Mouse (Mus musculus) liver, embryonic 12.5 days (tissue): ENCODE measurements around the gene Mpped2. TPM values are rescaled to one million over a fixed set of nuclear protein-coding genes. Genes with fewer than 3 reads are reported as not detected.
A peak's percentile ranks its signal among the peaks of the same experiment; 100 is the strongest.

Experiments
- ATAC-seq: fragments of 200-750 bp; cut with Nextera tagmentation; 2 replicates; pipeline ENCODE4 v1.8.0; 2017; ENCODE audit warnings: moderate number of reproducible peaks, mild to moderate bottlenecking, moderate library complexity
- H3K27ac ChIP-seq: fragments of 300-500 bp; sonication (generic); 2 replicates; pipeline ENCODE4 v1.5.1; 2016; ENCODE audit warnings: mild to moderate bottlenecking
- H3K27me3 ChIP-seq: fragments of 300-500 bp; sonication (generic); replicated peaks from 2 replicates; pipeline ENCODE4 v1.6.1; 2016; ENCODE audit warnings: mild to moderate bottlenecking, moderate library complexity
- H3K36me3 ChIP-seq: fragments of 300-500 bp; sonication (generic); 2 replicates; pipeline ENCODE4 v1.6.1; 2016; ENCODE audit warnings: mild to moderate bottlenecking, moderate library complexity
- H3K4me1 ChIP-seq: fragments of 300-500 bp; sonication (generic); 2 replicates; pipeline ENCODE4 v1.6.1; 2016
- H3K4me2 ChIP-seq: fragments of 300-500 bp; sonication (generic); 2 replicates; pipeline ENCODE4 v1.6.1; 2016; ENCODE audit warnings: mild to moderate bottlenecking, moderate library complexity
- H3K4me3 ChIP-seq: fragments of 300-500 bp; sonication (generic); 2 replicates; pipeline ENCODE4 v1.5.1; 2016; ENCODE audit warnings: mild to moderate bottlenecking, moderate library complexity
- H3K9ac ChIP-seq: fragments of 300-500 bp; sonication (generic); 2 replicates; pipeline ENCODE4 v1.6.1; 2016; ENCODE audit warnings: mild to moderate bottlenecking, moderate library complexity
- H3K9me3 ChIP-seq: fragments of 300-500 bp; sonication (generic); replicated peaks from 2 replicates; pipeline ENCODE4 v1.6.1; 2016; ENCODE audit warnings: mild to moderate bottlenecking, moderate library complexity
- WGBS: fragments of 180-500 bp; shearing (Covaris S2); methylation state at CpG from one replicate; pipeline ENCODE4 v1.1.7; 2016; ENCODE audit not compliant: insufficient replicate concordance; 5-methylcytosine and 5-hydroxymethylcytosine counted together
- polyA plus RNA-seq: library from polyadenylated mRNA; unstranded; fragments of >200 nt; fragmentation: Nextera tagmentation; extraction: Ambion mirVana; gene quantifications from 2 replicates; pipeline ENCODE4 v1.2.1, GENCODE M21; 2016

Mpped2 gene
- polyA plus RNA-seq, 1 experiment from 2014 or later = 5.3 TPM

DNA sequence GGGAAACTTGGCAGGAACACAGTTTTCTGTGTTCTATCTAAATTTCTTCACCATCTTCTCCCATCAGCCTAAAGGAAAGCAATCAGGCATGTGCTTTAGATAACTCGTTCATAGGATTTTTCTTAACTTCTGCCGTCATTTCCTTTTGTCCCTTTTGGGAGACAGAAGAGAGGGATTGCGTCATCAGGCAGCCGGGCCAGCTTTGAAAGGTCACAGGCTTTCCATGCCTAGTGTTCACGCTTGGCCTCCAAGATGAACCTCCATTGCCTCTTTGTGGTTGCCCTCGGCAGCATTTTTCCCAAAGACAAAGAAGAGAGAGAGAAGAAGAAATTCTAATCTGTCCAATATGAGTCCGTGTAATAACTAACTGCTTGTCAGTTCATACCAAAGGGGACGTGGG is 95.0 kb downstream of the Mpped2 start:
- H3K27me3 ChIP-seq = no peaks in the 10 kb centered on the region
- H3K27ac ChIP-seq = no peak overlapping the region
- no peaks in the 10 kb centered on the region for H3K9me3 ChIP-seq
- peaks cover 9% of the 10 kb centered on the region; the same call in 1 of the 2 replicates for H3K4me1 ChIP-seq
- H3K36me3 ChIP-seq = no peaks in the 10 kb centered on the region
- no peak overlapping the region for H3K4me3 ChIP-seq
- no peak overlapping the region for H3K4me2 ChIP-seq
- H3K9ac ChIP-seq = no peak overlapping the region
- 46% methylated on average over 8 of the region's 8 CpGs for WGBS
- no peak for ATAC-seq

DNA sequence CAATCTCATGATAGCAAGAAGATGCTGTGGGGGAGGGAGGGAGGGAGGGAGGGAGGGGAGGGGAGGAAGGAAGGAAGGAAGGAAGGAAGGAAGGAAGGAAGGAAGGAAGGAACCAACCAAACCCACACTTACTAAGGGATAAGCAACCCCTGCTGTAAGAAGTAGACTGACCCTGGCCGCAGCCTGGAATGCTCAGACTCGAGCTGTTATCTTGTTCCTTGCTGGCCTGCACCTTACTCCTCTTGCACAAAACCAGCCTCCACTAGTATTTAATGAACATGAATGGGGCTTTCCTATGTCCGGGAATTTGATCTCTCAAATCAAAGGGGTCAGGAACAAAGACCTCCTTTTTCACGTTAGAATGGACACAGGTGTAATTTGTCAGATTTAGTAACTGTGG is 95.5 kb downstream of the Mpped2 start:
- H3K27me3 ChIP-seq = no peaks in the 10 kb centered on the region
- H3K36me3 ChIP-seq = no peaks in the 10 kb centered on the region
- H3K4me1 ChIP-seq = peaks cover 9% of the 10 kb centered on the region; the same call in 1 of the 2 replicates
- no peak overlapping the region for H3K4me3 ChIP-seq
- 58% methylated on average over 4 of the region's 4 CpGs for WGBS
- no peak for ATAC-seq
- H3K27ac ChIP-seq = no peak overlapping the region
- no peak overlapping the region for H3K4me2 ChIP-seq
- no peaks in the 10 kb centered on the region for H3K9me3 ChIP-seq
- no peak overlapping the region for H3K9ac ChIP-seq

DNA sequence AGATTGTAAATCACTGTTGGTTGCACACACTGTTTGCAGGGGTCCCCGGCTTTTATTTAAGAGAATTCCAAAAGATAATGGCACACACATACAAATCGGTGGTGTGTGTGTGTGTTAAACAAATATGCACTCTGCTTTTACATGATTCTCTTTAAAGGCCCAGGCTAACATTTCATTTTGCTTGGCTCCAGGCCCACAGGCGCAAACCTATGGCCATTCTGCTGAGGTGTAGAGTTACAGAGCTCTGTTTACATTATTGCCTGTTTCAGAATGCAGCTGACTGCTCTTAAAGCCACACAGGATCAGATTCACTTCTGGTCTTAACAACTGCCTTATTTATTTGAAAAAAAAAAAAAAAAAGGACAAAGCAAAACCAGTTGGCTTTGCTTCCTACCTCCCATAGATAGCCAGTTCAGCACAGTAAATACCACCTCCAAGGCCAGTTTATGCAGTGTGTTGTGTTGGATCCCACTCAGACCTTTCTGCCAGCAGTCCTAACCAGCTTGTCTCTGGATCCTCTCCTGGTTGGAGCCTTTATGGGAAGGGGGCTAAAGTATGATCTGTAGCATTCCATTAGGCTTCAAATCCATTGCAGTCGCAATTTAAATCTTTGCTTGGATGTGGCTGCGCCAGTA is 96.7 kb downstream of the Mpped2 start:
- no peak overlapping the region for H3K27ac ChIP-seq
- no peaks in the 10 kb centered on the region for H3K36me3 ChIP-seq
- no peak overlapping the region for H3K4me3 ChIP-seq
- 59% methylated on average over 5 of the region's 5 CpGs for WGBS
- no peaks in the 10 kb centered on the region for H3K9me3 ChIP-seq
- 0 out of 2 replicates have a peak, but pooled peaks have one; percentile 32 for ATAC-seq
- peaks cover 9% of the 10 kb centered on the region; the same call in 1 of the 2 replicates for H3K4me1 ChIP-seq
- no peaks in the 10 kb centered on the region for H3K27me3 ChIP-seq
- H3K4me2 ChIP-seq = no peak overlapping the region
- H3K9ac ChIP-seq = no peak overlapping the region

DNA sequence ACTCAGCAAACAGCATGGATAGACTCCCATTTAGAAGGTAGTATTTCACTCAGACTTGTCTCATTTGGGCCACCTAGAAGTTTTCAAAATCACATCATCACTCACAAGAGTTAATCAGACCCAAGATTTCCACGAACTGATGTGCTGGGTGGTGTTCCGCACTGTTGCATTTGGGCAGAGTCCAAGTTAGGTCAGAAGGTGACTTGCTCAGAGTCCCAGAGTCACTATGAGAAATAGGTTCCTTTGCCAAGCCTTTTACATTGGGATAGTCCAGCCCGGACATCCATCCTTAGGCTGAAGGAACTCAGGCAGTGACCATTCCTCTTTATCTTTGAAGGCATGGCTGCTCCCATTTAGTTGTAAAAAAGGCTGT is 97.2 kb downstream of the Mpped2 start:
- ATAC-seq = no peak
- H3K27me3 ChIP-seq = no peaks in the 10 kb centered on the region
- no peaks in the 10 kb centered on the region for H3K9me3 ChIP-seq
- H3K36me3 ChIP-seq = no peaks in the 10 kb centered on the region
- no peak overlapping the region for H3K4me3 ChIP-seq
- H3K4me2 ChIP-seq = no peak overlapping the region
- 72% methylated on average over 3 of the region's 3 CpGs for WGBS
- H3K9ac ChIP-seq = no peak overlapping the region
- peaks cover 9% of the 10 kb centered on the region; the same call in 1 of the 2 replicates for H3K4me1 ChIP-seq
- H3K27ac ChIP-seq = no peak overlapping the region

DNA sequence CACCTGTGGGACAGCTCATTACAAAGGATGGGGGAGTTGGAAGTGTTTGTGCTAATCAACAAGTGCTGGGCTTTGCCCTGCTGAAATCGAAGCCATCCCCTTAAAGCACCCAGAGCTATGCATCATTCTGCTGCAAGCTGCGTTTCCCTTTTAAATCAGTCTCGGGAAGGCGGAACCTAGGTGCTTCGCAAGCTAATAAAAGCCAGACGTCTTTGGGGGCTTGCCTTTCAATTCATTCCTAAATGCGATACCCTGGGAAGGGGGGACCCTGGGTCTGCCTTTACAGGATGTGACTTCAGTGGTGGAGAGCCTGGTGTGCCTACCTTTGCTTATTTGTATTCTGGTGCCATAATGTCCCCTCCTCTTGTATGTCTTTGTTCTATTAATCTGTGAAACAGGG is 103.2 kb downstream of the Mpped2 start:
- no peak overlapping the region for H3K4me3 ChIP-seq
- H3K36me3 ChIP-seq = no peaks in the 10 kb centered on the region
- ATAC-seq = no peak
- no peaks in the 10 kb centered on the region for H3K4me1 ChIP-seq
- no peaks in the 10 kb centered on the region for H3K9me3 ChIP-seq
- no peaks in the 10 kb centered on the region for H3K27me3 ChIP-seq
- H3K27ac ChIP-seq = no peak overlapping the region
- no peak overlapping the region for H3K4me2 ChIP-seq
- H3K9ac ChIP-seq = no peak overlapping the region
- 56% methylated on average over 7 of the region's 7 CpGs for WGBS

DNA sequence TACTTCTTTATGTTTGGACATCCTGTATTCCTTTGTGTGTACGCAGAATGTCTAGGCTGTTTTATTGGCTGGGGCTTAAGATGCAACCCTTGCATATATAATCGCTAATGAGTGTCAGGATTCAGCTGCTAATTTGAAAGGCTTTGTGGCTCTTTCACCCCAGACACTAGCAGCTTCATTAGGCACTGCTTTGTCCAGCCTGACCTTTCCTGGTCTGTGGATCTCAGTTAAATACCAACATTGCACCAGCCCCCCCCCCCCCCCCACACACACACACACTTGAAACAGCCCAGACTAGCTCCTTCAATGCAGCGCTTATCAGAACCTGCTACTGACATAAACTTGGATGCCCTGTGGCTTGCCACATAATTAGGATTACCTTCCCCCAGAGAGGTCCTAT is 104.8 kb downstream of the Mpped2 start:
- no peaks in the 10 kb centered on the region for H3K27me3 ChIP-seq
- no peak overlapping the region for H3K4me2 ChIP-seq
- 62% methylated on average over 3 of the region's 3 CpGs for WGBS

DNA sequence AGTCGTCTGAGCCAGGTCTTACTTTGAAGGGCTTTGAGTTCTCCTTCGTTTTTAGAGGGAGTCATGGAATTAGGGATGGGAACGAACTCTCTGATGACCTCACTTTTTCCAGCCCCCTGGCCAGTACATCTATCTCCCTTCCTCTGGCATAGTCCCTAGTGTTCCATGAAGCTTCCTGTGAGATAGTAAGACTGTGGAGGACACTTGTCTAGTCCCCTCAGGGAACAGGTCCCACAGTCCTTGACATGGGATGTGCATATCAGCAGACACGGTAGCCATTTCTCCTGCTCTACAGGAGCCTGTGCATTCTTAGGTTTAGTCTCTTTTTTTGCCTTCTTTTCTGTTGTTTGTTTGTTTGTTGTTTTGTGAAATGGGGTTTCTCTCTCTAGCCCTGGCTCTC is 105.8 kb downstream of the Mpped2 start:
- H3K4me3 ChIP-seq = no peak overlapping the region
- no peaks in the 10 kb centered on the region for H3K36me3 ChIP-seq
- 39% methylated on average over 4 of the region's 4 CpGs for WGBS
- H3K9me3 ChIP-seq = no peaks in the 10 kb centered on the region
- no peak overlapping the region for H3K27ac ChIP-seq
- no peak overlapping the region for H3K9ac ChIP-seq
- H3K4me2 ChIP-seq = no peak overlapping the region
- no peak for ATAC-seq
- H3K27me3 ChIP-seq = no peaks in the 10 kb centered on the region
- no peaks in the 10 kb centered on the region for H3K4me1 ChIP-seq

More for the DNA sequence above, 104.8 kb downstream of the Mpped2 start:
- no peaks in the 10 kb centered on the region for H3K36me3 ChIP-seq
- no peak overlapping the region for H3K27ac ChIP-seq
- H3K4me3 ChIP-seq = no peak overlapping the region
- no peaks in the 10 kb centered on the region for H3K9me3 ChIP-seq
- no peak overlapping the region for H3K9ac ChIP-seq
- no peak for ATAC-seq
- no peaks in the 10 kb centered on the region for H3K4me1 ChIP-seq

DNA sequence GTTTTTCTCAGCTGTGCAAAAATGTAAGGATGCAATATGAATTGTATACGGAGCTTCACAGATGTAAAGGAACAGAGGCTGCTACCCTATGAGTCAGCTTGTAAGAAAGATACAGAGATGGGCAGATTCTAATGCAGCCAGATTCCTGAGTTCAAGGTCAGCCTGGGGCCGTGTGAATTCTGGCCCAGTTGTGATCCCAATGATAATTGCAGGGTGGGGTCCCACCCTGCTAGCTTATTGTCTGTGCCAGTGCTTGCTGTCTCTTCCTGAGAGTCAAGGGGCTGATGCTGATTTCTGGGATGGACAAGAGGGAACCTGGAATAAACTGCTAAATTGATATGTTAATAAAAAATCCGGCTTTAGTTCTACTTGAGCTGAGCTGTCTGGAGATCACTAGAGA is 122.8 kb downstream of the Mpped2 start:
- H3K4me3 ChIP-seq = no peak overlapping the region
- no peaks in the 10 kb centered on the region for H3K36me3 ChIP-seq
- no peak overlapping the region for H3K9ac ChIP-seq
- H3K4me1 ChIP-seq = no peaks in the 10 kb centered on the region
- H3K27ac ChIP-seq = no peak overlapping the region
- H3K27me3 ChIP-seq = no peaks in the 10 kb centered on the region
- H3K9me3 ChIP-seq = no peaks in the 10 kb centered on the region
- H3K4me2 ChIP-seq = no peak overlapping the region
- no peak for ATAC-seq
- WGBS = 74% methylated on average over 3 of the region's 3 CpGs

DNA sequence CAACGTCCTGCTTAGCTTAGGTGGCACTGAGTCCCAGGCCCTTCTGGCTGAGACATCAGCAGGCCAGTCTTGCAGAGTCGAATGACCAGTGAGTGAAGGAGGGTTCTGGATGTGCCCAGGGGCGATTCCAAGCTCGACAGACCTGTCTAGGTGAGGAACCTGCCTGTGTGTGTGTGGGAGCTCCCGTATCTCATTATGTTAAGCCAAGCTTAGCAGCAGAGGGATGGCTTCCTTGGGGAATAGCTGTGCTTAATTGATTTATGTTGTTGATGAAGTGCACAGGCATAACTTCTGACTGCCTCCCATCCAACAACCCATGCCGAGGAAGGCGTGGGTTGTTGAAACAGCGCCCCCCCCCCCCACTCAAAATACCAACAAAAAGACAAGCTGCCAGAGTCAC is 128.2 kb downstream of the Mpped2 start:
- H3K4me1 ChIP-seq = no peaks in the 10 kb centered on the region
- H3K4me2 ChIP-seq = no peak overlapping the region
- H3K27me3 ChIP-seq = no peaks in the 10 kb centered on the region
- H3K9ac ChIP-seq = no peak overlapping the region
- no peaks in the 10 kb centered on the region for H3K9me3 ChIP-seq
- 71% methylated on average over 8 of the region's 8 CpGs for WGBS
- no peak overlapping the region for H3K27ac ChIP-seq
- ATAC-seq = no peak
- no peaks in the 10 kb centered on the region for H3K36me3 ChIP-seq
- no peak overlapping the region for H3K4me3 ChIP-seq

DNA sequence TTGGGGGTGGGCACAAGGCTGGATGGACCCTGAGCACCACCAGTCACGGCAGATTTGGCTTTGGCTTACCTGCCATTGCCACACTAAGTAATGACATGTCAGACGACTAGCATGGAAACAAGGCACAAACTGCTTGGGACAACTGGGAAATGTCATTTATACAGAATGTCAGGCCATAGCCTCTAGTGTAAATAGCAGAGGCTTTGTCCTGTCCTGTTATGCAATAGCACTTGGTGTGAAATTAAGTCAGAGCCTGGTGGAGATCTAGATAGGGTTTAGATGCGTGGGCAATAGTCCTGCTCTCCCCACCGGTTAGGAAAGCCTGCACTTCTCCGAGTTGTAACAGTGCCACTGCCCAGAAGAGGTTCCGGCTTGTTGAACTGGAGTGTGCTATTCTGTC is 128.8 kb downstream of the Mpped2 start:
- H3K36me3 ChIP-seq = no peaks in the 10 kb centered on the region
- no peak for ATAC-seq
- WGBS = 61% methylated on average over 6 of the region's 6 CpGs
- H3K4me1 ChIP-seq = no peaks in the 10 kb centered on the region
- no peak overlapping the region for H3K27ac ChIP-seq
- H3K4me3 ChIP-seq = no peak overlapping the region
- H3K27me3 ChIP-seq = no peaks in the 10 kb centered on the region
- no peak overlapping the region for H3K9ac ChIP-seq
- no peaks in the 10 kb centered on the region for H3K9me3 ChIP-seq
- no peak overlapping the region for H3K4me2 ChIP-seq

DNA sequence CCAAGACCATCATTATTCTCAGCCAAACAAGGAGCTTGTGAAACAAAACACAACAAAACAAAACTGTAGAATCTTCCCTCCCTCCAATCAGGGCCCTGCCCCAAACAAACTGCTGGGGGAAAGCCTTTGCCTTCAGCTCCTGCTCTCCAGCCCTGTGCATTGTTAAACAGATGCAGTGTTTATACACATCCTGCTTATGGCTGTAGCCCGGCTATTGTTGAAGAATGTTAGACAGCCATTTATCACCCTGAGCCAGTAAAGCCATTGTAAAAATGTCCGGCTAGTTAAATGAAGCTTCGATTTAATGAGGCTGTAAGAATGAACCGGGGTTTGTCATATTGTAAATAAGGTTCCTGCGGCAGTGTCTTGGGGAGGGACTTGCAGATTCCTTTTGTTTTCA is 129.5 kb downstream of the Mpped2 start:
- Histone ChIP-seq H3K4me2 (no peak overlapping the region), H3K27ac (no peak overlapping the region), H3K9ac (no peak overlapping the region), H3K36me3 (no peaks in the 10 kb centered on the region), H3K4me3 (no peak overlapping the region), H3K27me3 (no peaks in the 10 kb centered on the region), H3K4me1 (no peaks in the 10 kb centered on the region), H3K9me3 (no peaks in the 10 kb centered on the region)
- no peak for ATAC-seq
- WGBS = 46% methylated on average over 5 of the region's 5 CpGs

DNA sequence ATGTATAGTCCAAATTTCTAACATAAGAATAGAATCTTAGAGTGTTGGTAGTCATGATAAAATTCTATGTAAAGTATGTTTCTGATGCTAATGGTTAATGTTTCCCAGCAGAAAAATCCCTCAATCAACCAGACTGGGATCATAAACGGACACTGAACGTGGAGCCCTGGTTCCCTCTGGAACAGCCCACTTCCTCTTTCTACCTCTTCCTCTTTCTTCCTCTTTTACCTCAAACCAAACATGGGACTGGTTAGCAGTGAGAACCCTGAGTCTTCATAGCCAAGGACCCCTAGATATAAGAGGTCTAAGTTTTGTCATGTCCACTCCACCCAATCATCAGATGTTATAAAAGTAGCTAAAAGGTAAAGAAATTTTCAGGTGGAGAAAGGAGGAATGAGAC is 132.4 kb downstream of the Mpped2 start:
- peaks cover 4% of the 10 kb centered on the region; the same call in 1 of the 2 replicates for H3K4me1 ChIP-seq
- no peaks in the 10 kb centered on the region for H3K9me3 ChIP-seq
- H3K27me3 ChIP-seq = no peaks in the 10 kb centered on the region
- H3K9ac ChIP-seq = no peak overlapping the region
- no peak overlapping the region for H3K4me2 ChIP-seq
- no peak overlapping the region for H3K4me3 ChIP-seq
- ATAC-seq = no peak
- H3K36me3 ChIP-seq = no peaks in the 10 kb centered on the region
- H3K27ac ChIP-seq = no peak overlapping the region
- WGBS = 11% methylated on average over 2 of the region's 2 CpGs

DNA sequence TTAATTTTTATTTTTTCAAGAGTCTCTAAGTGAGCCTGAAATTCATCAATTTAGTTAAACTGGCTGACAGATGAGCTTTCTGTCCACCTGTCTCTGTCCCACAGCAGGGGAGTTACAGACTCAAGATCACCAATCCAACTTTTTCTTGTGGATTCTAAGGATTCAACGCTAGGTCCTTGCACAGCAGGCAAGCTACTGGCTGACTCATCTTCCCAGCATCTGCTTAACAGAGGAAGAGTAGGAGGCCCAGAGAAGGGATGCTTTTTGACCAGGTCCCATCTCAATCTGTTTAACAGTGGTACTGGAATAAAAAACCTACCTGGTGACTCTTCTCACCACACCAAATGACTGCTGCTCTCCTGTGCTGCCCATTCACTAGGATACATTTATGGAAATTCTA is 133.0 kb downstream of the Mpped2 start:
- Histone ChIP-seq H3K27ac (no peak overlapping the region), H3K4me3 (no peak overlapping the region), H3K27me3 (no peaks in the 10 kb centered on the region), H3K9me3 (no peaks in the 10 kb centered on the region), H3K9ac (no peak overlapping the region), H3K4me1 (peaks cover 4% of the 10 kb centered on the region; the same call in 1 of the 2 replicates), H3K36me3 (no peaks in the 10 kb centered on the region), H3K4me2 (no peak overlapping the region)
- 69% methylated on average over 1 of the region's 1 CpGs for WGBS
- ATAC-seq = no peak
